Mouse (Mus musculus): ENCODE data around the gene Itga1.
A peak's percentile ranks its signal among the peaks of the same experiment; 100 is the strongest.

Gene Itga1

GRCm38 (mm10) chr13:115098227-115098626 is 3.5 kb downstream of the Itga1 start:
- no peak for DNase-seq (ENCODE audit: low spot score)

GRCm38 (mm10) chr13:115096965-115097364 is 4.8 kb downstream of the Itga1 start:
- DNase-seq (ENCODE audit: low spot score): no peak

GRCm38 (mm10) chr13:115096216-115096615 is 5.5 kb downstream of the Itga1 start:
- no peak for DNase-seq (ENCODE audit: low spot score)

- no peak for DNase-seq (ENCODE audit: low spot score)
Observed at GRCm38 (mm10) chr13:115095392-115095791, 6.4 kb downstream of the Itga1 start.

- no peak for DNase-seq (ENCODE audit: low spot score)
Observed at GRCm38 (mm10) chr13:115091511-115091910, 10.3 kb downstream of the Itga1 start.

- no peak for DNase-seq (ENCODE audit: low spot score)
Observed at GRCm38 (mm10) chr13:115090977-115091445, 10.8 kb downstream of the Itga1 start.

- peak; percentile 92 for DNase-seq (ENCODE audit: low spot score)
Observed at GRCm38 (mm10) chr13:115090069-115090976, 11.4 kb downstream of the Itga1 start, which contains the start of gene Pelo. Gene Pelo (minus strand): TSS chr13:115090186.

- DNase-seq (ENCODE audit: low spot score): peak; percentile 20
Observed at GRCm38 (mm10) chr13:115089395-115090025, 12.3 kb downstream of the Itga1 start.

- DNase-seq (ENCODE audit: low spot score): no peak
Observed at GRCm38 (mm10) chr13:115089020-115089394, 12.8 kb downstream of the Itga1 start.

- no peak for DNase-seq (ENCODE audit: low spot score)
Observed at GRCm38 (mm10) chr13:115085974-115086373, 15.8 kb downstream of the Itga1 start.

GRCm38 (mm10) chr13:115082339-115082738 is 19.4 kb downstream of the Itga1 start:
- DNase-seq (ENCODE audit: low spot score): no peak

- DNase-seq (ENCODE audit: low spot score): no peak
Observed at GRCm38 (mm10) chr13:115079996-115080585, 21.7 kb downstream of the Itga1 start.

GRCm38 (mm10) chr13:115078997-115079685 is 22.6 kb downstream of the Itga1 start:
- no peak for DNase-seq (ENCODE audit: low spot score)

GRCm38 (mm10) chr13:115077346-115078134 is 24.2 kb downstream of the Itga1 start:
- DNase-seq (ENCODE audit: low spot score): no peak

- DNase-seq (ENCODE audit: low spot score): no peak
Observed at GRCm38 (mm10) chr13:115072386-115072785, 29.4 kb downstream of the Itga1 start.

- no peak for DNase-seq (ENCODE audit: low spot score)
Observed at GRCm38 (mm10) chr13:115071431-115071830, 30.3 kb downstream of the Itga1 start.

- DNase-seq (ENCODE audit: low spot score): no peak
Observed at GRCm38 (mm10) chr13:115067968-115068330, 33.8 kb downstream of the Itga1 start.

GRCm38 (mm10) chr13:115067324-115067967 is 34.3 kb downstream of the Itga1 start:
- no peak for DNase-seq (ENCODE audit: low spot score)

- no peak for DNase-seq (ENCODE audit: low spot score)
Observed at GRCm38 (mm10) chr13:115057555-115057954, 44.2 kb downstream of the Itga1 start.

GRCm38 (mm10) chr13:115054783-115055182 is 47.0 kb downstream of the Itga1 start:
- DNase-seq (ENCODE audit: low spot score): no peak

GRCm38 (mm10) chr13:115052568-115052967 is 49.2 kb downstream of the Itga1 start:
- DNase-seq (ENCODE audit: low spot score): no peak
